Mouse (Mus musculus): ENCODE data around the gene Magee1. TPM values are rescaled to one million over a fixed set of nuclear protein-coding genes. Genes with fewer than 3 reads are reported as not detected.
"Not testable (repeated sequence)": the region's sequence is repeated elsewhere in the genome, so short reads cannot be mapped to it uniquely, and the experiment has no call there.

Magee1 gene
- polyA plus RNA-seq, 1 experiment = 24.3 TPM

GRCm38 (mm10) chrX:105151872-105152461 is 31.8 kb downstream of the Magee1 start:
- TF ChIP-seq CTCF (IDR thresholded peaks at IDR 0.05; ENCODE audit: borderline replicate concordance, insufficient read depth, low read length) = no peak
- no peak for TF ChIP-seq POLR2A (IDR thresholded peaks at IDR 0.05; ENCODE audit: low read depth, low read length)
- no peak overlapping the region for H3K4me3 ChIP-seq (ENCODE audit: insufficient read depth, low read length)
- H3K27ac ChIP-seq (ENCODE audit: insufficient read depth, low read length) = no peak overlapping the region
- no peaks in the 10 kb centered on the region for H3K4me1 ChIP-seq (ENCODE audit: control insufficient read depth, insufficient read depth, low read length)

GRCm38 (mm10) chrX:105165007-105165406 is 44.8 kb downstream of the Magee1 start:
- not testable (repeated sequence) for H3K4me3 ChIP-seq (ENCODE audit: insufficient read depth, low read length); H3K27ac ChIP-seq (ENCODE audit: insufficient read depth, low read length); H3K4me1 ChIP-seq (ENCODE audit: control insufficient read depth, insufficient read depth, low read length)

GRCm38 (mm10) chrX:105167217-105167616 is 47.0 kb downstream of the Magee1 start:
- Histone ChIP-seq H3K4me3 (ENCODE audit: insufficient read depth, low read length) (no peak overlapping the region), H3K4me1 (ENCODE audit: control insufficient read depth, insufficient read depth, low read length) (no peaks in the 10 kb centered on the region), H3K27ac (ENCODE audit: insufficient read depth, low read length) (no peak overlapping the region)
- TF ChIP-seq POLR2A (IDR thresholded peaks at IDR 0.05; ENCODE audit: low read depth, low read length) (no peak), CTCF (IDR thresholded peaks at IDR 0.05; ENCODE audit: borderline replicate concordance, insufficient read depth, low read length) (no peak)

Other genes with a start within 250 kb of the Magee1 start
- gene Pbdc1, start 40.6 kb upstream of the Magee1 start, polyA plus RNA-seq (2011; ENCODE audit: insufficient read length, low read depth, missing spikeins) = 24.7 and 37.5 TPM in 2 replicates

Data from embryonic fibroblast, embryonic 13.5 days (primary cell).